Mouse (Mus musculus) embryonic facial prominence, embryonic 12.5 days (tissue): ENCODE data around the gene Slc35f3. TPM values are rescaled to one million over a fixed set of nuclear protein-coding genes. Genes with fewer than 3 reads are reported as not detected.
"Not testable (repeated sequence)": the region's sequence is repeated elsewhere in the genome, so short reads cannot be mapped to it uniquely, and the experiment has no call there.

ENCODE experiments used
- ATAC-seq: fragments of 200-750 bp; cut with Nextera tagmentation; 2 replicates; pipeline ENCODE4 v1.8.0; 2017; ENCODE audit not compliant: insufficient number of reproducible peaks, insufficient read depth, low FRiP score, low TSS enrichment
- H3K27ac ChIP-seq: fragments of 300-500 bp; sonication (generic); 2 replicates; pipeline ENCODE4 v1.5.1; 2016; ENCODE audit warnings: mild to moderate bottlenecking
- H3K27me3 ChIP-seq: fragments of 300-500 bp; sonication (generic); 2 replicates; pipeline ENCODE4 v1.6.1; 2016; ENCODE audit warnings: mild to moderate bottlenecking, moderate library complexity
- H3K36me3 ChIP-seq: fragments of 300-500 bp; sonication (generic); 2 replicates; pipeline ENCODE4 v1.6.1; 2016; ENCODE audit warnings: mild to moderate bottlenecking
- H3K4me1 ChIP-seq: fragments of 300-500 bp; sonication (generic); 2 replicates; pipeline ENCODE4 v1.6.1; 2016
- H3K4me2 ChIP-seq: fragments of 300-500 bp; sonication (generic); replicated peaks from 2 replicates; pipeline ENCODE4 v1.6.1; 2016; ENCODE audit warnings: mild to moderate bottlenecking, moderate library complexity
- H3K4me3 ChIP-seq: fragments of 300-500 bp; sonication (generic); 2 replicates; pipeline ENCODE4 v1.5.1; 2016; ENCODE audit warnings: mild to moderate bottlenecking
- H3K9ac ChIP-seq: fragments of 300-500 bp; sonication (generic); 2 replicates; pipeline ENCODE4 v1.6.1; 2016; ENCODE audit warnings: mild to moderate bottlenecking, moderate library complexity
- H3K9me3 ChIP-seq: fragments of 300-500 bp; sonication (generic); 2 replicates; pipeline ENCODE4 v1.6.1; 2016; ENCODE audit warnings: mild to moderate bottlenecking, moderate library complexity
- WGBS: fragments of 180-500 bp; shearing (Covaris S2); methylation state at CpG from one replicate; pipeline ENCODE4 v1.1.7; 2016; 5-methylcytosine and 5-hydroxymethylcytosine counted together
- polyA plus RNA-seq: library from polyadenylated mRNA; unstranded; fragments of >200 nt; fragmentation: Nextera tagmentation; extraction: Ambion mirVana; gene quantifications from 2 replicates; pipeline ENCODE4 v1.2.1, GENCODE M21; 2016

Slc35f3 gene
- polyA plus RNA-seq, 1 experiment from 2014 or later, result 0.73 TPM

DNA sequence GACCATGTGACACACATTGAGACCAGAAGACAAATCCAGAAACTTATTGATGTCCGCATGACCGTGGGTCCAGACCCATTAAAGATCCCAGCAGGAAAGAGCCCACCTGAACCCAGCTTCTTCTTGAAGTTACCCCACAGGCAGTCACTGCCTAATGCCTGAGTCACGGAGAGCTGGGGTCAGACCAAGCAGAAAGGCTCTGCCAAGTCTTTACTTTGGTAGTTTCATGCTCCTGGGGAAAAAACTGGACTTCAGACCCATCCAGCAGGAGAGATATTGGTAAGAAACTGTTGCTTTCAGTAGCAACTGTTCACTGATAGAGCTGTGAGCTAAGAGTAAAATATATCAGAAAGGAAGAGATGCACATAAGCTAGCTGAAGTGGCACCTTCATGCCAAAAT, 73.5 kb downstream of the Slc35f3 start:
- WGBS, result 86% methylated on average over 3 of the region's 3 CpGs
- ATAC-seq, result no peak

GRCm38 (mm10) chr8:126379580-126379979, 81.2 kb downstream of the Slc35f3 start:
- WGBS, result 86% methylated on average over 6 of the region's 6 CpGs
- Histone ChIP-seq H3K36me3 (no peaks in the 10 kb centered on the region), H3K27me3 (no peaks in the 10 kb centered on the region; the same call in 1 of the 2 replicates), H3K27ac (no peak overlapping the region), H3K4me1 (no peaks in the 10 kb centered on the region), H3K4me3 (no peak overlapping the region), H3K9ac (no peak overlapping the region), H3K9me3 (no peaks in the 10 kb centered on the region), H3K4me2 (no peak overlapping the region)
- no peak for ATAC-seq

More for the DNA sequence above, 73.5 kb downstream of the Slc35f3 start:
- Histone ChIP-seq H3K27me3 (no peaks in the 10 kb centered on the region), H3K9ac (no peak overlapping the region), H3K9me3 (no peaks in the 10 kb centered on the region), H3K4me2 (no peak overlapping the region), H3K27ac (no peak overlapping the region), H3K4me3 (no peak overlapping the region), H3K4me1 (no peaks in the 10 kb centered on the region), H3K36me3 (no peaks in the 10 kb centered on the region)

DNA sequence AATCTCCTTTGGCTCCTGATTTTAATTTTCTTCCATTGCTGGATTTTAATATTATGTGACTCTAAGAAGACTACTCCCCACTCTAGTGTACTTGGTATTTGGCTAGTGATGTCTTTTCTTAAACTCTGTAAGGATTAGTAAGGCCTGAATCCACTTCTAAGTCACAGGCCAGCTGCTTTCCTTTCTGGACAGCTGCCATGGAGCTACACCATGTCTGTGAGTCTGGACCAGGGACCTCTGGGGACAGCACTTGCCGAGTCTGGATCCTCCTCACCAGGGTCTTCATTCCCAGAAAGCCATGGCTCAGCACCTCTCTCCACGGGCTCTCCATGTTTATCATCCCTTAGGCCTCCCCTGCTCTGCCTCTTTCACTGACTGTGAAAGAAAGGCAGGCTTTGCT, 81.8 kb downstream of the Slc35f3 start:
- Histone ChIP-seq H3K4me3 (no peak overlapping the region), H3K9ac (no peak overlapping the region), H3K27ac (no peak overlapping the region), H3K4me1 (no peaks in the 10 kb centered on the region), H3K27me3 (no peaks in the 10 kb centered on the region; the same call in 1 of the 2 replicates), H3K36me3 (no peaks in the 10 kb centered on the region), H3K4me2 (no peak overlapping the region), H3K9me3 (no peaks in the 10 kb centered on the region)
- 60% methylated on average over 2 of the region's 2 CpGs for WGBS
- ATAC-seq, result no peak

DNA sequence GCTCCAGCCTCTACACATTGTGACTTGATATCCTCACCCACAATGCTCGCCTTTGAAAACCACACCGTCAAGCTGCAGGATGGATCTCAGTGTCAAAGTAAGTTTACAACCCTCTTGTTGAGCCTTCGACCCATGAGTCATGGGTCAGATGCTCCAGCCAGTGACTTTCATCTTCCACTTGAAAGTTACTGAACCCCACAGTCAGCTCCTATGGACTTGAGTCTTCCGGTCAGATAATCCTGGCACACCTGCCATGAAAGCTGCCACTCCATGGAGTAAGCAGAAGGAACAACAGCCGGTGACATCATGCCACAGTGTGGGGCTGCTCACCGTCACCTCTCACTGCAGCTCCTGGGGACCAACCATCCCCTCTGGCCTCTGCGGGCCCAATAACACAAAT, 82.9 kb downstream of the Slc35f3 start:
- H3K4me2 ChIP-seq, result no peak overlapping the region
- 80% methylated on average over 7 of the region's 7 CpGs for WGBS
- no peak for ATAC-seq
- H3K9me3 ChIP-seq, result no peaks in the 10 kb centered on the region
- H3K36me3 ChIP-seq, result no peaks in the 10 kb centered on the region
- no peak overlapping the region for H3K27ac ChIP-seq
- H3K4me1 ChIP-seq, result no peaks in the 10 kb centered on the region
- no peaks in the 10 kb centered on the region; the same call in 1 of the 2 replicates for H3K27me3 ChIP-seq
- H3K4me3 ChIP-seq, result no peak overlapping the region
- H3K9ac ChIP-seq, result no peak overlapping the region

DNA sequence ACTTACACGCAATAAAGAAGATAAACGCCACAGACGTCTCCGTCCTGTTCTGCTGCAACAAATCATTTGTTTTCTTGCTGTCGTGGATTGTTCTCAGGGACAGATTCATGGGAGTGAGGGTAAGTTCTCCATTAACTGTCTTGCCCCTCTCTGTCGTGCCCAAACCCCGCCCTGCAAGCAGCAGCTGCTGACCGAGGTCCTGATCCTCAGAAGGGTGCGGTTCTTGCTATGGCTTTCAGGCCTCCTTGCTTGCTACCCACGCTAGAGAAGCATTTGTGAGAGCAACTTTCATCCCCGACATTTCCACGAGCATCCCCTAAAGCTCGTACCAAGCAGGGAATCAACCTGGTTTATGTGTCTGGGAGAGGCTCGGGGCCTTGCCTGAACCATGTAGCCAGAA, 83.9 kb downstream of the Slc35f3 start:
- no peaks in the 10 kb centered on the region for H3K4me1 ChIP-seq
- H3K27me3 ChIP-seq, result no peaks in the 10 kb centered on the region; the same call in 1 of the 2 replicates
- 40% methylated on average over 14 of the region's 14 CpGs for WGBS
- H3K36me3 ChIP-seq, result no peaks in the 10 kb centered on the region
- no peak for ATAC-seq
- H3K9ac ChIP-seq, result no peak overlapping the region
- H3K4me2 ChIP-seq, result no peak overlapping the region
- no peaks in the 10 kb centered on the region for H3K9me3 ChIP-seq
- no peak overlapping the region for H3K4me3 ChIP-seq
- no peak overlapping the region for H3K27ac ChIP-seq

GRCm38 (mm10) chr8:126382749-126383148, 84.4 kb downstream of the Slc35f3 start:
- Histone ChIP-seq H3K4me2 (no peak overlapping the region), H3K27me3 (no peaks in the 10 kb centered on the region; the same call in 1 of the 2 replicates), H3K36me3 (no peaks in the 10 kb centered on the region), H3K9me3 (no peaks in the 10 kb centered on the region), H3K9ac (no peak overlapping the region), H3K27ac (no peak overlapping the region), H3K4me1 (no peaks in the 10 kb centered on the region), H3K4me3 (no peak overlapping the region)
- ATAC-seq, result no peak
- 63% methylated on average over 5 of the region's 5 CpGs for WGBS

DNA sequence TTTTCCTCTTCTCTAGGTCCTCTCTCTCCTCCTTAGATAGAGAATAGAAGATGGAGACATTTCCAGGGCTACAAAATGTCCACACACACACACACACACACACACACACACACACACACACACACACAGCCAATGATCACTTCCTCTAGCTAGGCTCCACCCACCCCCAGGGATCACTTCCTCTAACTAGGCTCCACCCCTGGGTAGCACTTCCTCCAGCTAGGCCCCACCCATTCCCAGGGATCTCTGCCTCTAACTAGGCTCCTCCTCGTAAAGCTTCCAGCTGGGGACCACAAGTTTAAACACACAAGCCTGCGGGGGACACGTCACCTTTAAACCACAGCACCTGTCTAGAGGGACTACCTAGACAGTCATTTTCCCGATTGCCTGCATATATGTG, 89.2 kb downstream of the Slc35f3 start:
- no peak overlapping the region for H3K4me2 ChIP-seq
- ATAC-seq, result no peak
- H3K4me1 ChIP-seq, result no peaks in the 10 kb centered on the region
- no peaks in the 10 kb centered on the region for H3K36me3 ChIP-seq
- H3K9ac ChIP-seq, result no peak overlapping the region
- H3K27me3 ChIP-seq, result no peaks in the 10 kb centered on the region
- WGBS, result 81% methylated on average over 4 of the region's 4 CpGs
- no peak overlapping the region for H3K27ac ChIP-seq
- no peaks in the 10 kb centered on the region for H3K9me3 ChIP-seq
- H3K4me3 ChIP-seq, result no peak overlapping the region

- H3K4me1 ChIP-seq, result no peaks in the 10 kb centered on the region
- H3K27me3 ChIP-seq, result no peaks in the 10 kb centered on the region
- H3K9ac ChIP-seq, result no peak overlapping the region
- H3K36me3 ChIP-seq, result no peaks in the 10 kb centered on the region
- ATAC-seq, result no peak
- H3K4me3 ChIP-seq, result no peak overlapping the region
- no peaks in the 10 kb centered on the region for H3K9me3 ChIP-seq
- H3K4me2 ChIP-seq, result no peak overlapping the region
- WGBS, result 67% methylated on average over 2 of the region's 2 CpGs
- H3K27ac ChIP-seq, result no peak overlapping the region
These were observed 93.2 kb downstream of the Slc35f3 start for GRCm38 (mm10) chr8:126391541-126391940.

- no peak overlapping the region for H3K4me3 ChIP-seq
- H3K4me1 ChIP-seq, result no peaks in the 10 kb centered on the region
- H3K27ac ChIP-seq, result no peak overlapping the region
- 77% methylated on average over 9 of the region's 9 CpGs for WGBS
- no peaks in the 10 kb centered on the region for H3K27me3 ChIP-seq
- no peaks in the 10 kb centered on the region for H3K9me3 ChIP-seq
- ATAC-seq, result no peak
- H3K36me3 ChIP-seq, result no peaks in the 10 kb centered on the region
- H3K9ac ChIP-seq, result no peak overlapping the region
- H3K4me2 ChIP-seq, result no peak overlapping the region
These were observed 97.0 kb downstream of the Slc35f3 start for GRCm38 (mm10) chr8:126395386-126395785.

GRCm38 (mm10) chr8:126395917-126396316, 97.6 kb downstream of the Slc35f3 start:
- Histone ChIP-seq H3K9me3 (no peaks in the 10 kb centered on the region), H3K9ac (no peak overlapping the region), H3K36me3 (no peaks in the 10 kb centered on the region), H3K4me2 (no peak overlapping the region), H3K27me3 (no peaks in the 10 kb centered on the region), H3K27ac (no peak overlapping the region), H3K4me3 (no peak overlapping the region), H3K4me1 (no peaks in the 10 kb centered on the region)
- WGBS, result 66% methylated on average over 5 of the region's 5 CpGs
- ATAC-seq, result no peak

DNA sequence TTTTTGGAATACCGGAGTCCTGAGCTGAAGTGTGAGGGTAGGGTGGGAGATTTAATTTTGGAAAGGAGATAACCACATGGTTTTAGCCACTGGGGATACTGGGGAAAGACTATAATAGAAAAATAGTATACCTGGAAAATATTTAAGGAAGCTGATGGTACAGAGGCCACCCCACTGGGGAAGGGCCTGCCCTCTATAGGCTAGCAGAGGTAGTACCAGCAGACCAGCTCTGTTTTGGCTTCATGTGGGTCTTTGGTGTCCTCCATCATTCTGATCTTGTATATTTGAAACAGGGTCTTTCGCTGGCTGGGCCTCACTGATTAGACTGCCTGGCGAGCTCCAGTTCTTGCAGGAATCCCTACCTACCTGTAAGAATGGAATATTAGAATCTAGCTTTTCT, 100.0 kb downstream of the Slc35f3 start:
- Histone ChIP-seq H3K36me3 (no peaks in the 10 kb centered on the region), H3K4me1 (no peaks in the 10 kb centered on the region), H3K4me2 (no peak overlapping the region), H3K27ac (no peak overlapping the region), H3K9me3 (no peaks in the 10 kb centered on the region), H3K4me3 (no peak overlapping the region), H3K27me3 (no peaks in the 10 kb centered on the region), H3K9ac (no peak overlapping the region)
- no peak for ATAC-seq
- 78% methylated on average over 3 of the region's 3 CpGs for WGBS

DNA sequence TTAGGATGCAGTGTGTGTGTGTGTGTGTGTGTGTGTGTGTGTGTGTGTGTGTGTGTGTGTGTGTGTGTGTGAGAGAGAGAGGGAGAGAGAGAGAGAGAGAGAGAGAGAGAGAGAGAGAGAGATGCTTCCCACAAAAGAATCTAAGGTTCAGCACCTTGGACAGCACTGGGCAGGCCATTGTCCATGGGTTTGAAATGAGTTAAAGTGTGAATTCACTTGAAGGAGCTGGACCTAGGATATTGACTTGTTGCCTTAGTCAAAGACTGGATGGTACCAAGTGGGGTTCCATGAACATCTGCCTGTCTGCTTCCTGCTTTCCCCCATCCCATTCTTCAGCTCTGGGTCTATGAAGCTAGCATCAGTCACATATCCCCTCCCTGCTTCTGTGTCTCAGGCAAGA, 106.2 kb downstream of the Slc35f3 start:
- not testable (repeated sequence) for H3K4me2 ChIP-seq, H3K9ac ChIP-seq, H3K9me3 ChIP-seq, H3K4me3 ChIP-seq, H3K4me1 ChIP-seq, H3K36me3 ChIP-seq, H3K27me3 ChIP-seq, H3K27ac ChIP-seq, ATAC-seq

DNA sequence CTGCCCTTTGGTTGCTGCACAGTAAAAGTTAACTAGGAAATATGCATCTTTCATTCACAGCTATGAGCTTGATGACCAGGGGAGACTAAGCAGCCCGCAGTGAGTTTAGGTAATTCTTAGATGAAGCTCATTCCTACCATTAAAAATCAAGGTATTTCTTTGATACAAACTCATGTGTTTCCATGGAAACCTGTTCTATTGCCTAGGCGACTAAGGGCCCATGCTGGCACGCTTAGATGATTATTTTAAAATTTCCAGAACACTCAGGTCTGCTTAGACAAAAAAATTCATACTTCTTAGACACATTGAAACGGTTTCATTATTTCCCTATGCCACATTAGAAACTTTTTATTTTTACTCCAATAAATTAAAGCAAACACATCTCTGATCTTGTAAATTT, 106.7 kb downstream of the Slc35f3 start:
- H3K9ac ChIP-seq, result no peak overlapping the region
- no peaks in the 10 kb centered on the region for H3K36me3 ChIP-seq
- no peak overlapping the region for H3K4me2 ChIP-seq
- WGBS, result 79% methylated on average over 4 of the region's 4 CpGs
- no peak overlapping the region for H3K27ac ChIP-seq
- no peak overlapping the region for H3K4me3 ChIP-seq
- no peaks in the 10 kb centered on the region for H3K4me1 ChIP-seq
- no peak for ATAC-seq
- H3K9me3 ChIP-seq, result no peaks in the 10 kb centered on the region
- H3K27me3 ChIP-seq, result no peaks in the 10 kb centered on the region
